ENCODE assay signal across 15 mouse cellular contexts in genomic region chr8:61142845-61143244, GRCm38 (mm10).
"Had no signal": no experiment of that assay in that cellular context is flagged by ENCODE, and none has a peak within 500 bp of the region (broad histone marks: within the 10 kb centered on the region; RNA-seq: fewer than 3 reads in every experiment).

No protein-coding gene starts in this region.

- DNase-seq: liver, postnatal 0 days; lung, adult 2 months; lung, postnatal 14 days; right cerebral cortex, postnatal 14 days; spleen, adult 18-20 months; thymus, adult 2 months; thymus, postnatal 25 days; thymus, postnatal 4 days had no signal

- H3K36me3 ChIP-seq: lung, embryonic 15.5 days; midbrain, embryonic 13.5 days; midbrain, embryonic 15.5 days; neural tube, embryonic 12.5 days had no signal

- H3K9me3 ChIP-seq: lung, embryonic 15.5 days; megakaryocyte, embryonic 14.5 days; midbrain, embryonic 13.5 days; midbrain, embryonic 15.5 days; neural tube, embryonic 12.5 days had no signal

- H3K9ac ChIP-seq: liver, postnatal 0 days; lung, embryonic 15.5 days; midbrain, embryonic 13.5 days; midbrain, embryonic 15.5 days; neural tube, embryonic 12.5 days had no signal

- H3K27ac ChIP-seq: lung, embryonic 15.5 days; macrophage; midbrain, embryonic 13.5 days; midbrain, embryonic 15.5 days; neural tube, embryonic 12.5 days had no signal

- H3K4me3 ChIP-seq: lung, embryonic 15.5 days; megakaryocyte, embryonic 14.5 days; midbrain, embryonic 13.5 days; midbrain, embryonic 15.5 days; neural tube, embryonic 12.5 days had no signal

- ATAC-seq: liver, postnatal 0 days; midbrain, embryonic 13.5 days; midbrain, embryonic 15.5 days had no signal

- H3K4me2 ChIP-seq: lung, embryonic 15.5 days; midbrain, embryonic 11.5 days; midbrain, embryonic 13.5 days; midbrain, embryonic 15.5 days; neural tube, embryonic 12.5 days had no signal

- H3K4me1 ChIP-seq: lung, embryonic 15.5 days; midbrain, embryonic 13.5 days; midbrain, embryonic 15.5 days; neural tube, embryonic 12.5 days had no signal

- H3K27me3 ChIP-seq: lung, embryonic 15.5 days; megakaryocyte, embryonic 14.5 days; midbrain, embryonic 13.5 days; midbrain, embryonic 15.5 days; neural tube, embryonic 12.5 days had no signal
